Mouse (Mus musculus) layer of hippocampus, adult 2 months (tissue): ENCODE data around the gene Celf5. TPM values are rescaled to one million over a fixed set of nuclear protein-coding genes. Genes with fewer than 3 reads are reported as not detected.

Experiments
- DNase-seq, 2 experiments: peaks; one replicate each; pipeline ENCODE4 v3.0.0; 2022; ENCODE audit warnings: low spot score in 2 of 2
- H3K27ac ChIP-seq: fragments of 200-600 bp; 2 replicates; pipeline ENCODE4 v1.8.1; 2022
- H3K4me3 ChIP-seq: fragments of 200-600 bp; 2 replicates; pipeline ENCODE4 v1.8.1; 2022; ENCODE audit warnings: mild to moderate bottlenecking
- CTCF ChIP-seq: fragments of 200-600 bp; conservative IDR thresholded peaks from 2 replicates; pipeline ENCODE4 v1.8.1; 2022; ENCODE audit warnings: antibody characterized with exemption, mild to moderate bottlenecking, moderate library complexity
- total RNA-seq, 2 experiments: library from RNA; stranded (reverse); gene quantifications; 2 replicates each; pipeline ENCODE4 v1.2.3; 2021

Gene Celf5
- total RNA-seq, 2 experiments from 2014 or later, result 286 to 287 TPM

GRCm38 (mm10) chr10:81417227-81418215, 65.0 kb downstream of the Celf5 start:
- peak overlapping the region; percentile 96 for H3K27ac ChIP-seq
- no peak for DNase-seq
- no peak for TF ChIP-seq CTCF
- H3K4me3 ChIP-seq, result peak overlapping the region; percentile 33

- peak overlapping the region; percentile 33 for H3K4me3 ChIP-seq
- H3K27ac ChIP-seq, result peak overlapping the region; percentile 96
- peak; percentile 86 to 89 for DNase-seq
- peak; percentile 82 for TF ChIP-seq CTCF
These were observed 65.8 kb downstream of the Celf5 start for GRCm38 (mm10) chr10:81416581-81417226.

GRCm38 (mm10) chr10:81415549-81416310, 66.8 kb downstream of the Celf5 start:
- peak overlapping the region; percentile 96 for H3K27ac ChIP-seq
- no peak for TF ChIP-seq CTCF
- DNase-seq, result no peak
- no peak overlapping the region for H3K4me3 ChIP-seq

GRCm38 (mm10) chr10:81415146-81415545, 67.4 kb downstream of the Celf5 start:
- Histone ChIP-seq H3K4me3 (no peak overlapping the region), H3K27ac (peak overlapping the region; percentile 96)
- no peak for DNase-seq
- no peak for TF ChIP-seq CTCF

DNA sequence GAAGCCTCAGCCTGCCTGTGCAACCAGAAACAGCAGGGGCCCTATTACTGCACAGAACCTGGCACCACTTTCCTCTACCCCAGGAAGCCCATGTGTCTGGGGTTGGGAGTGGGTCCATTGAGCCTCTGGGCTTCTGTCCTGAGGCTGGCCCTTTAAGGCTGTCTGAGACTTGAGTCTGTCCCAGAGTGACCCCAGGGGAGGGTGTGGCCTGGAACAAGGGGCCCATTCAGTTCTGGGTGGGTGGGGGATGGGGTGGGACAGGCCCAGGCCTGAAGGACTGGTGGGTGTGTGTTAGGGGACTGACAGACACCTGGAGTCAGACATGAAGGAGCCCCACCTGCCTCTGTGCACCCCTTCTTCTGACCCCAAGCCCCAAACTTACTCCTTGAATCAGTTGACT, 67.8 kb downstream of the Celf5 start:
- peak overlapping the region; percentile 96 for H3K27ac ChIP-seq
- no peak for DNase-seq
- peak overlapping the region; percentile 38; the same call in 1 of the 2 replicates for H3K4me3 ChIP-seq
- no peak for TF ChIP-seq CTCF

DNA sequence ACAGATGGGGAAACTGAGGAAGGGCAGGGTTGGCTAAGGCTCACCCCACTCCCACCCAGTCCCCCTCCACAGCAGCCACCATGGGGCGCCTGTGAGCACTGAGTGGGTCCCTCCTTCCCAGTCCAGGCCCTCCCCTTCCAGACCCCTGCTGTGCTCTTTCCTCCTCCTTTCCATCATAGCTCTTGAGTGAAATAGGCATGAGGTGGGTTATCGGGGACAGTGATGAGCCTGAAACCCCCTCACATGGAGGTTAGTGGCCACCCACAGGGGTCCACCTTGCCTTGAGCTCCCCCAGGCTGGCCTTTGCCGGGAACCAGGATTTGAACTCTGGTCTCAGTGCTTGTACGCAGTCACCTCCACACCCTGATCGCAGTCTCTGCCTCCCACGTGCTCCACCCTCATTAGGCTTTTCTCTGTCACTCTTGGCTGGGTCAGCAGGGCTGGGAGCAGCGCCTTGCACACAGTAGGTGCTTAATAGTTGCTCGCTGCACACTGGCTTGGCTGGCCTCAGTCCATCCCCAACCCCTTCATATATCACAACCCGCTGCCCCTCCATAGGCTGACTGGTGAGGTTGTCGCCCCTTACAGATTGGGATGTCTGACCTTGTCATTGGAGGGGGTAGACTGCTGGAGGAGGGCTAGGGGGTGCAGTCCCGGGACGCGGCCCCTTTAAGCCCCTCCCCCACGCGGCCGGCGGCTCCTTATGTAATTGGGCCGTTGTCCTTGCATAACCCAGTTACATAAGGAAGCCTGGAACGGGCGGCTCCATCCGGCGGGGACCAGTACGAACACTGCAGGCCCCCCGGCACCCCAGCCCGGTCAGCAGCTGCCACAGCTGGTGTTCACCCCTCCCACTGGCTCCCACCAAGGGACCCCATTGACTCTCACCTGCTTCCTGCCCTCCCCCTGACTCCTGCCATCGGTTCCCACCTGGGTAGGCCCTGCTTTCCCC, 68.9 kb downstream of the Celf5 start:
- peak overlapping the region; percentile 38; the same call in 1 of the 2 replicates for H3K4me3 ChIP-seq
- DNase-seq, result peak; percentile 76 to 82
- TF ChIP-seq CTCF, result peak; percentile 34
- H3K27ac ChIP-seq, result peak overlapping the region; percentile 96

DNA sequence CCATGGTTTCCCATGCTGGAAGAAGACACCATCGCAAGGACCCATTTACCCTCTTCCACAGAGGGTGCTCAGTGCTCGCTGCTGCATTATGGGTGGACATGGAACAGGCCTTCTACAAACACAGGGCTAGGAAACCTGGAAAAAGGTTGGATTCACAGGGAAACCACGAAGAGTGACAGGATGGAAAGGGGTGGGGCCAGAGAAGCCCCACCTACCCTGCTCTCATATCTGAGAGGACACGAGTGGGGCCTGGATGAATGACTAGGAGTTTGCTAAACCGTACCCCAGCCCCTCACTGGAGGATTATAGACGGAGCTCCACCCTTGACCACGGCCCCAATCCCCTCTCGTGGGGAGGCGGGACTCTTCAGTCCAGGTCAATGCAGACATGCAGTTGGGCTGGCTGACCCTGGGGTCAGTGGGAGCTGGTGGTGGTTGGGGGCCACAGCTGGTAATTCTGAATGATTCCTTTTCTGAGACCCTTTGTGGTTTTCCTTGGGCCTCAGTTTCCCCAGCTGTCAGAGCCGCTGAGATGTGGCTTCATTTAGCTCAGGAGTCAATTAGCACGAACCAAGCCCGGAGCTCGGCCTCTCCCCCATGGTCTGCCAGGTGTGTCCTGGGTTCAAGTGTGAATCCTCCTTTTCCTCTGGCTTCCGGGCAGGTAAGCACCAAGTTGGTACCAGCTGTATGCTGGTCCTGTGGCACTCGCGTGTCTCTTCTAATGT, 69.8 kb downstream of the Celf5 start:
- TF ChIP-seq CTCF, result no peak
- DNase-seq, result no peak
- Histone ChIP-seq H3K4me3 (no peak overlapping the region), H3K27ac (peak overlapping the region; percentile 96)

DNA sequence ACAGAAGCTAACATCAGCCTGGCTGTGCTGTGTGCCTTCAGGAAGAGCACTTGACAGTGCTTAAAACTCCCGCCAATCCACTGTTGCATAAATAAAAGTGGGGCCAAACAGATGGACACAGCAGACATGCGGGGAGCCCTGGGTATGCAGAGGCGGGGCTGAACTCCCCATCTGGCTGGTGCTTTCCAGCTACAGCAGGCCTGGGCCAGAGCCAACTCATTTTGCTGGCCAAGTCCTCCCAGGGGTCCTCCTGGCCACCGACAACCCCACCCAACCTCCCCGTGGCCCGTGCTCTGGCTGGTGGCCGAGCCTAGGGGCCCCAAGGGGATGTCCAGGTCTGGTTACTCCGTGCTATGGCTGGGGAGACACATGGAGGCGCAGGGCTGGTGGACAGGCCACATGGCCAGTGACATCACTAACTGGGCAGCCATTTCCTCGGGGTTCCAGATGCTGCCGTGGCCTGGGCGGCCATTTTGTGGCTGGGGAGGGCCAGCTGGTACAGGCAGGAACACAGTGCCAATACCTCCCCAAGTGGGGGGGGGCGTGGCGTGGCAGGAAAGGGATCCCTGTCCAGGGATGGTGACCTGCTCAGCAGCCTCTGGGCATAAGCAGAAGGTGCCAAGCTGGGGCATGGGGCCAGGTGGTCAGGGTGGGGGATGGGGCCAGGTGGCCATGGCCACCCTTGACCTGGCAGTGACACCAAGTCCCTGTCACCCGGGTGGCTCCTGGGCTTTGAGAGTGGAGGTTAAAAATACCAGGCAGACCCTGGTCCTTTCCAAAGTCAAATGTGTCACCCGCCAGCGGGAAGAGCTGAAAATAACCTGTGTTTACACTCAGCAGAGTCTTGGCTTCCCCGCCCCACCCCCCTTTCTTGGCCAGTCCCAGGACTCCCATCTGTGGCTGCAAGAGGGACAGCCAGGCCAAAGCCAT, 70.8 kb downstream of the Celf5 start:
- TF ChIP-seq CTCF, result no peak
- peak; percentile 49 to 68 for DNase-seq
- no peak overlapping the region; the same call in 1 of the 2 replicates for H3K4me3 ChIP-seq
- H3K27ac ChIP-seq, result peak overlapping the region; percentile 96

- peak overlapping the region; percentile 96 for H3K27ac ChIP-seq
- no peak for TF ChIP-seq CTCF
- no peak overlapping the region for H3K4me3 ChIP-seq
- DNase-seq, result no peak
These were observed 71.5 kb downstream of the Celf5 start for GRCm38 (mm10) chr10:81410981-81411380.

DNA sequence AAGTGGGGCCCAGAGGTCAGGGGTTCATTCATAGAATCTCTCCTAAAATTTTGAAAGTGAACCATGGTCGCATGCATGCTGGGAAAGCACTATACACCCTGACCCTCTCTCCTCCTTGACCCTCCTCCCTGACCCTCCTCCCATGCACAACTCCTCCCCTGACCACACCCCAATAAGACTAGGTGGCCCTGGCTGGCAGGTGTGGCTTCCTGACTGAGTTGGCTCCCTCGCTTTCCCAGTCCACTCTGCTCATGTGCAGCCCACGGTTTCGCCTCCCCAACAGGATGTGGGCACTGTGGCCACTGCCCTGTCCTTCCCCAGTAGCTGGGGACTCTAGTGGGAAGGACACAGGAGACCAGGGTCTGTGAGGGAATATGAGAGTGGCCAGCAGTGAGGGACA, 72.2 kb downstream of the Celf5 start:
- H3K4me3 ChIP-seq, result no peak overlapping the region
- TF ChIP-seq CTCF, result no peak
- peak overlapping the region; percentile 96 for H3K27ac ChIP-seq
- DNase-seq, result no peak
